Mouse (Mus musculus) urinary bladder, postnatal 4 days (tissue): ENCODE results near the gene Macc1.

Experiments
- DNase-seq, 2 experiments: peaks; one replicate each; pipeline ENCODE4 v3.0.0; 2021 to 2022; ENCODE audit warnings: low spot score in 2 of 2

Macc1 gene

DNA sequence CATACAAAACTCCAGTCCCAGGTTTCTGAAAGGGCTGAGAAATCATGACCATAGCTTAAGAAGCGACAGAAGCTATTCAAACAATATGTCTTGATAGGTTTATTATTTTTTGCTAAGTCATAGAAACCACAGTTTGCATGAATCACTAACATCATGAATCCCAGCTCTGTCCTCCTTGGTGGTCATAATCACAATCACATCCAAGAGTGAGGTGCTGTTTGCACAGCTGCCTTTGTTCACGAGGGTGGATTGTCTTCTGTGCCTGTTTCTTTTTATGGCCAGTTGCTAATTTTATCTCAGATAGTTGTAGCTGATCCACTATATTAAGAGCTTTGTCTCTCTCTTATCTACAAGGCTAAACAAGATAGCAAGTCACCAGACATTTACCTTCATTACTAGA lies 72.6 kb downstream of the Macc1 start:
- no peak for DNase-seq

DNA sequence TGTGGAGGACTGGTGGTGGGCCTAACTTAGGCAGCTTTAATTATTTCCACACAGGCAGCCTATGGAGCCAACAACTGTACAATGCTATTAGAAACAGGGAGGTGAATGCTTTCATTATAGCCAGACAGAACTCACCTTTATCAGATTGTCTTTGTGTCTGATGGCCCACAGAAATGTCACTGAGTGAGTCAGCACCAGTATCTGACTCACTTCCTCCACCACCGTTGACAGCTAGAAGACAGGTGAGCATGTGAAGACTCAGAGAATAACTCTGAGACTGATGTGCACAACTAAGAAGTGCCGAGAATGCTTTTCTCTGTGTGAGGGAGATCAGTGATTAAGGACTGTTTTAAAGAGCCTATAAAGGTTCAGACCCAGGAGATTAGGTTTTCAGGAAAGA lies 73.9 kb downstream of the Macc1 start:
- no peak for DNase-seq

DNA sequence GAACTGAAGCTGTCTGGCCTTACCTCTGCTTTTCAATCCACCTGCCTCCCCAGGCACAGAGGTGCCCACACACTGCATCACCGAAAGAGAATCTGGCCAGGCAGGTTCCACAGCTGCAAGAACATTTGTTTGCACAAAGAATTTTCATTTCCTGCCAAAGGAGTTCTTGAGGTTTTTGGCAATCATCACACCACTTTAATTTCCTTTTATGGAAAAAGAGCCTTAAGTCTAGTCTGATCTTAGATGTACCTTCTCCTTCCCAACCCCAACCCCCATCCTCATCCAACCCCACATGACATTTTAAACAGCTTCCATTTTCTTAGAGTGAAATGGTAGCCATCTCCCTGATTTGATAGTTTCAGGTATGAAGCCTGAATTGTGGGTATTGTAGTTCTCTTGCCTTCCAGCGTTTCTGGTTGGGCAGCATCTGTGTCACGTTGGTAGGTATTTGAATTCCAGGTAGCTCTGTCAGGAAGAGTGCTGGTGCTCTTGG lies 76.2 kb downstream of the Macc1 start:
- DNase-seq, result peak in 1 of 2 experiments; percentile 49

DNA sequence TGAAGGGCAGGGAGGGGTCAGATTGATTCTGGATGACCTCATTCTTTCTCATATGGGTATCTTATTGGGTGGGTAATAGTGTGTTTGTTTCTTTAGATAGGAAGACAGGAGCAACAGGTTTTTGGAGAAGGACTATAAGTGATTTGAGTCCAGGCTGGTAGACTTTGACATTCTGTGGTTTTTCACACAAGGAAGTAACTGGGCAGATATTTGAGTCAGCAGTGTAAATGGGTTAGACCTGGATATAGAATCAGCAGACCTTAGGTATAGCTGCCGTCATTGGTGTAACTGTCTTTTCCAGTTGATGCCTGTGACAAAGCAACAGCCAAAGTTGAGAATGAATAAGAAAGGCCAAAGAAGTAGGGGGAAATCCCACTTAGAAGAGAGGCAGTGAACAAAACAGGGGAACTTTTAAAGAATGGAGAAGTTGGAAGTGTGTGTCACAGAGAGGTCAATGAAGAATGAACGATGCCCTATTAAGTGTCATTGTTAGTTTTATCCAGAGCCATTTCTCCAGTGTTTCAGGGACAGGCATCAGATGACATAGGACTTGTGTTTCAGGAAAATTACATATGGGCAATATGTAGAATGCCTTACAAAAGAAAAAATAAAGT lies 84.1 kb downstream of the Macc1 start:
- no peak for DNase-seq

DNA sequence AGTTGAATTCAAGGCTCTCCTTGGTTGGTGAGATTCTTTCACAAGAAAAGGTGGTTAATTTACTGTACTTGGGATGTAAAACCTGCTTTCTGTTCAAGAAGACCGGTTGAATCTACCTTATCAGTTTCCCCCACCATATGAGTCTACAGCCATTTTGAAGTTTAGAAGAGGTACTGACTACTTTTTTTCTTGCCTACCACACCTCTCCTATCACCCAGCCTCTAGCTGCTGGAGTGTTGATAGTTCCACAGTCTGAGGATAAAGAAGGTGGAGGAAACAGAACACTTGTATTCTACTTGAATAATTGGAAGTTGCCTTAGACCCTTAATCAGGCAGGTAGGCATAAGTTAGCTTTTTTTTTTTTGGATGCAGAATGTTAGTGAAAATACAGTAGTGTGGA lies 88.2 kb downstream of the Macc1 start:
- no peak for DNase-seq

DNA sequence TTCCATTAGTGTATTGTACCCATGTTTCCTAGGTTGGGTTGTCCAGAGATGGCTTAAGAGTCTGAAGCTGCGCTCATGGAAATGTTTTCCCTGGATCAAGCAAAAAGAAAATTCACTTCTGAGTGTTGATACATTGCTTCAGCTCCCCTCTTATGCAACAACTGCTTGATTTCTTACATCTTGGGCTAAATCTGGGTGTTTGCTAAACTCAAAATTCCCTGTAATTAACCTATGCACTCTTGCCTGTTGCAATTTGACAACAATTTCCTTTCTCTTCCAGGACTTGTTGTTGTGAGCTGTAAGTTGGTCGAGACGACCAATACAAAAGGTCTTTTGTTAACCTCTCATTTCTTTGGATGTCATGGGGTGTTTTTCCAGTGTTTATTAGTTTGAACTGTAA lies 88.7 kb downstream of the Macc1 start:
- no peak for DNase-seq

DNA sequence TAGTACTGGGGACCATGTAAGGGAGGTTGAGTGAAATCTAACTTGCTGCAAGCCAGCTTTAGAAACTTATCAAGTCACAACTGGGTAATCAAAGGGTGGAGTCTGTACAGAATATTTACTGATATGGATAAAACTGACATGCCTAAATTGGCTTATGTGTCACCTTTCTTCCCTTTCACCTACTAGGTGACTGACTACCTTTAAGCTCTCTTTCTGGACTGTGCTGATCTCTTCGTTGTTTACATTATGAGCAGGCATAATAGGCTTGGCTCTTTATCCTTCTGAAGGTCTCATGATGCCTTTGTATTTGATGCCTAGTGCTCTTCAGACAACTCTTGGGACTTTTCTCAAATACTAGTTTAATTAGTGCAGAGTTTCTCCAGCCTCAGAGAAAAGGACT lies 90.7 kb downstream of the Macc1 start:
- DNase-seq, result no peak

DNA sequence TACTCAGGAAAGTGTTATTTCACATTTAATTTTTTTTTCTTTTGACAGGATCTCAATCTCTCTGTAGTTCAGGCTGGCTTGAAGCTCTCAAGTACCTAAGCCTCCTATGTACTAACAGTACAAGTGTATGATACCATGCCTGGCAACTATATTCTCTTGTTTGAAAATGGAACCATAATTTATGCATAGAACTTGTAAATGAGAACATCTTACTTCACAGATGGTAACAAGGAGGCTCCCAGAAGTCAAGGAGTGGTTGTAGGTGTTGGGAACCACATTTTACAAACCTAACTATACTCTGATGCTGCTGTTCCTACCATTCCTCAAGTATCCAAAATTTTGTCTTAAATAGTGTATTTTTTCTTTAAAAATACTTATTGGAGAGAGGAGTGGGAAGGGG lies 96.5 kb downstream of the Macc1 start:
- no peak for DNase-seq

DNA sequence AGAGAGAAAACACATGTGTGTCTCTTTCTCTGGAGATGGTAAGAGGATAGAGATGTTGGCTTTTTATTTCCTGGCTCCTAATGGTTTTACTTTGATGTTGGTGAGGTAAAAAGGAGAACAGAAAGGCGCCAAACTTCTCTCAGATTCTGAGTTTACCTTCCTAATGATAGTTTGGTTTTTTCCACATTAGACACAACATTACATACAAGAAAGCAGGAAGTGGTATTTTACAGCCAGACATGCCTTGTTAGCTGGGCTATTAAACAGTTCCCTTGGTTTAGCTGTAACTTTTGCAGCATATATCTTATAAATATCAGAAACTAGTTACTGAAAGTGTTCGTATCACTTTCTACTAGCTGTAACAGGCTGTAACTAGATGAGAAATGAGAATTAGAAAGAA lies 96.9 kb downstream of the Macc1 start:
- no peak for DNase-seq

DNA sequence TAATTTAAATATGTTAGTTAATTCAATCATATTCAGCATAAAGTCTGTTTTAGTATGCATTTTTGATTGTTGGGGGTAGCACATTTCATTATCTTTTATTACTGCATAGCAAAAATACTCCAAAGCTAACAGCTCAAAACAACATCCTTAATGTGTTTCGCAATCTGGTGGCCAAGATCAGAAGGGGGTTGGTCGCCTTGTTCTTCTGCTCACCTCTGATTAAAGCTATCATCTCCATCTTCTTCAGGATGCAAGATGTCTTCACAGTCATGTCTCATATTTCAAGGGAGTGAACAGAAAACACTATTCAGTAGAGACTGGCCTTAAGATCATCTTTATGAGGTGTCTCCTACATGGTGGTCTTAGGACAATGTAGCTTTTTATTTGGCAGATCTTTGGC lies 97.9 kb downstream of the Macc1 start:
- DNase-seq, result no peak

DNA sequence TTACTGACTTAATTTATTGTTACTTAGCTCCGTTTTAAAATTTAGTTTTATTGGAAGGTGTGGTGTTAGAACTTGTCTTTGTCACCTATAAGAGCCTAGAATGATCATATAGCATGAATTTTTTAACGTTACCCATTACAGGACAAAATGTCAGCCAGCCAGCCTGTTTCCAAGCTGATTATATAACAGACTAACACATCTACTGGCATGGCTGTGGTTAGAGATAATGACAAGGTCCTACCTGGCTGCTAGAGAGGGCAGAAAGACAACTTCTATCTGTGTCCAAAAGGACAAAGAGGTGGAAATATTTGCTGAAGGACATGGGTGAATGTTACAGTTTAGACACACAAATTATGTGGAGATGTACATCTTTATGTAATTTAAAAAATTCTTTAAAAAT lies 101.8 kb downstream of the Macc1 start:
- no peak for DNase-seq

DNA sequence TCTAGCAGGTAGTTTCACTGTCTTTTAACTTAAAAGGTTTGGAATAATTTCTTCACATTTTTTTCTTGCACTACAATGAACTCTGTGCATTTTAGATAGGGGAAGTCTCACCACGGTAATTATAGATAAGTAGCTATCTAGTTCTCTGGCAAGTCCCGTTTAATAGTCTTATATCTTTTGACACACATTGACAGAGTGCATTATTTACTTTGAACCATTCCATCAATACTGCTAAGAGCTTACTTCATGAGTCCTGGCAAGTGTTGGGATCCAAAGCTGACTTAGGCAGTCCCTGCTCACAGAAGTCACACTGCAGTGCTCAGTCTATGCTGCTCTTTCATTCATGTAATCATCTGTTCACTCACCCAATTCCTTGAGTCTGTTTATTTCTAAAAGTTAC lies 111.7 kb downstream of the Macc1 start:
- no peak for DNase-seq

DNA sequence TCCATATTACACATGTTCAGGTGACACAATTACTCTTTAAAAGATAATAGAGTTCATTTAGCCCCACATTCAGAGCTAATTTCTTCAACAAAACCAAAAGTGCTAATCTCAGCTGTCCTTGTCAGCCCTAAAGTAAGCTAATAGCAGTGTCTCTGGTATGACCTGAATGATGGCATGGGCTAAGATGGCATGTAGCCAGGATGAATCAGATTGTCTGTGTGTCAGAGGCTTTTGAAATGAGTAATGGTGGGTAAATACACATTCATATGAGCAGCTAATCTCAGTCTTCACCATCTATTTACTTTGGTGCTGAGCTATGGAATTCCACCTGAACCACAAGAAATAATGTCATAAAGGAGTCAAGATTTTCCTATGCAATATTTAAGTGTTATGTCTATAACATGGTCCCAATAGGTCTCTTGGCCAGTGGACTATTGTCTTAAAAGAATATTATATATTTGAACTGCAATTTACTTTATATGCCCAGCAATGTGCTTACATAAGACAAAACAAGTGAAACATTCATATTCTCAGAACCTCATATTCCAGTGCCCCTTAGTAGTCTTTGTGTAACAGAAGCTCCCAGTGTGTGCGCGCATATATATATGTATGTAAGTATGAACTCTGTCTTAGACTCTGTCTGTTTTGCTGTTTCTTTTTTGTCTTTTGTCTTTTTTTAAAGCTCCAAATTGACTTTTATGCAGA lies 112.3 kb downstream of the Macc1 start:
- DNase-seq, result no peak

DNA sequence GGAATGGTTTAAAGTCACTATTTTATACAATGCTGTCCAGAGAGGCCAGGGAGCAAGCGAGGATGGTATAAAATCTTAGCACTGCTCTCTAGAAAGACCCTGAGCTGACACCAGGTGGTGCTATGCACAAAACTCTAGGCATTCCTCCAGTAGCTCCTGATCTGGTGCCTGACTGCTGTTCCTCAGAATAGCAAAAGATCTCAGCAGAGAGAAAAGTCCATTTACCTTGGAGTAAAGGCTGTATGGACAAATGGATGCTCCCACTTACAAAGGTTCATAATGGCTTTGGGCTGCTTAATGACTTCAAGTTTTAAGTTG lies 112.8 kb downstream of the Macc1 start:
- DNase-seq, result no peak

DNA sequence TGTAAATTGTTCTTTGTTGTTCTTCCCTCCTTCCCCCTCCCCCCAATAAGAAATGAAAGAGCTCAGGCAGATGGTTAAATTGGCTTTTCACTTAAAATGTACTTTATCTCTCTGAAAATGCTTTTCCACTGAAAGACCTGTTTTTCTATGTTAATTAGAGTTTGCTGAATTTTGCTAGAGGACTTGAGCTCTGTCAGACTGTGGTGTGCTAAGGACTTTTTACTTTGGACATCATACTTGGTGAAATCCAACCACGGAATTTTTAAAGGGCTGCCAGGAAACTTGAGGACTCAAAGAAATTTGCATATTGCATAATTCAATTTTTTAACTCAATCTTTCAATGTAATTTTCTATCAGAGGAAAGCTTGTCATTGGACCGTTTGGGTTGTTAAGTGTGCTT lies 126.7 kb downstream of the Macc1 start:
- no peak for DNase-seq

DNA sequence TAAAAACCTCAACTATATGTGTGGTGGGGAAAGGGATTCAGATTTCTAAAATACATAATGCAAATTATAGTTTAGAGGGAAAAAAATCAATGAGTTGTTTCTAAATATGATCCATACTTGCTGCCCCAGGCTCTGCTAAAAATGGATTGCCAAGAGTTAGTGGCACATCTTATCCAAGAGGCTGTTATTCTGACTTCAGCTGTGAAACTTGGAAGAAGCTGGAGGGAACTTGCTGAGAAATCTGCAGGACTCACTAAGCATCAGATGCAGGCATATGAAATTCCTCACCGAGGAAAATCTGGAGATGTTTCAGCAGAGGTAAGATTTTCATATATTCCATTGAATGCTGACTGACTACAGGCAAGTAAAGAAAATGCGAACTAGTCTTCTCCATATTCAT lies 136.0 kb downstream of the Macc1 start:
- DNase-seq, result no peak

DNA sequence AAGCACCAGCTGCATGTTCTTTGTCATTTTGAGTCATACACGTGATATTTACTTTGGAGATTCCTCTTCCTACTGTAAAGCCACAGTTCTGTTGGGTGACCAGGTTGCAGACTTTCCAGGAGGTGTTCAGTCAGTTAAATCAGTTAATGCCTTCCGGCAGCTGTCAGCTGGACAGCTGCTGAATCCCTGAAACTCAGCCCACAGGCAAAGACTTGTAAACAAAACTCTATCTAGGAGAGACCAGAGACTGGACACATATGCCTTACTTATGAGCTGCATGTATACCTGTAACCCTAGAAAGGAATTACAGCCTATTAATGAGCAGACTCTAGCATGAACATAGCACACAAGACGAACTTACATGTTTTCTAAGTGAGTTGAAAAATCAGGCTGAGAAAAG lies 137.2 kb downstream of the Macc1 start:
- no peak for DNase-seq

DNA sequence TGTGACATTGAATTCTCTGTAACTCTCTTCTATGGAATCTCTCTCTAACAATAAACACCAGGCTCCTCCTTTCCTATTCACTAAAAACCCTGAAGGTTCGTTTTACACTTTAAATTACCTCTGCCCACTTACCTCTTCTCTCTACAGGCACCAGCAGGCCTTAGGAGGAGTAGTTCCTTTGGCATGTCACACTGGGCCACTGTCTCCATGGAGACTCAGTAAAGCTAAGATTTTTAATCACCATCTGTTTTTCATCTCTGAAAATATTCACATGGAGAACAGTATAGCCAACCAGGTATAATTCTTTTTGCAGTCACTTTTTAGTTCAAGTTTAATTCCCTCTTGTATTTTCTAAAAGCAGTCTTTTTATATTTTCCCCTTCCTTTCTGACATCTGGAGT lies 140.0 kb downstream of the Macc1 start:
- no peak for DNase-seq

DNA sequence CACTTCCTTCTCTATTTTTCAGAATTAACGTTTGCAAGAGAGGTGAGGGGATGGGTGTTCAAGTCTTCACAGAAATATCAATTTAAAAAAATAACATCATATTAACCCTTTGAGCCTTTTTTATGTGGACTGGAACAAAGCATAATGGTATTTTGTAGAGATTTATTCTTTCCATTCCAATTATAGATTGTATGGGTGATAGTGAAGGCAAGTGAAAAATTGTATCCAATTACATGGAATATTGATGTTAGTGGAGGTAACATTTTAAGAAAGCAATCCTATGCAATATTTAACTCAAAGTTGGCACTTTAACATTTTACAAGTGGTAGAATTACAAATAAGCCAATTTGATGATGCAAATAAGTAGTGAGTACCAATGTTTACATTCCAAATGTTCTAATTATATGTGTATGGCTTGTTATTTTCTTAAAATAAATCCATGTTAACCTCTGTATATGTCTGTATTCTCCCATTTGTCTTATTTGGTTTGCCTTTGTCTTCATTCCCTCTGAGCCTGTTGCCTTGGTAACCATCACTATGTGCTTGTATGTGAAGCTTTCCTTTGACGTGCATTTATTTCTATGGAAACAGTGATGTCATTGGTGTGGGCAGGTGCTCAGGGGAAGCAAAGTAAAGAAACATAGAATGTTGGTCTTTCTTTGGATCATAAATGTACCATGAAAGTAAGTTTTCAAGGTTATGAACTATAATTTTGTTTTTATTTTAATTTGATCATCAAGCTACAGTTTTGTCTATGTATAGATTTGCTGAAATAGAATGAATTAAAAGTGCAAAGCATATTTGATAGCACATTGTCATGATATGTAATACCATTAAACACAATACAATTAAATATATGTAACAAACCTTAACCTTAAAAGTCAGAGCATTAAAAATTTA lies 150.2 kb downstream of the Macc1 start:
- DNase-seq, result no peak

DNA sequence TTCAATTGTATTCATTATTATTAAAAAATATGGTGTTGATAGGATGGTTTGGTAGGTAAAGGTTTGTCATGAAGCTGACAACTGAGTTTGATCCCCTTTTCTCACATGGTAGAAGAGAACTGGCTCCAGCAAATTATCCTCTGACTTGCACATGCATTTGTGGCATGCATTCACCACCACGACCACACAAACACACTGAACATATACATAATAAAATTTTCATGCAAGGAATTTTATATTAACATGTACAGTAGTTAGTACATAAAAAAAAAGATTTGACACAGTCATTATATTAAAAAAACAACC lies 150.8 kb downstream of the Macc1 start:
- no peak for DNase-seq

DNA sequence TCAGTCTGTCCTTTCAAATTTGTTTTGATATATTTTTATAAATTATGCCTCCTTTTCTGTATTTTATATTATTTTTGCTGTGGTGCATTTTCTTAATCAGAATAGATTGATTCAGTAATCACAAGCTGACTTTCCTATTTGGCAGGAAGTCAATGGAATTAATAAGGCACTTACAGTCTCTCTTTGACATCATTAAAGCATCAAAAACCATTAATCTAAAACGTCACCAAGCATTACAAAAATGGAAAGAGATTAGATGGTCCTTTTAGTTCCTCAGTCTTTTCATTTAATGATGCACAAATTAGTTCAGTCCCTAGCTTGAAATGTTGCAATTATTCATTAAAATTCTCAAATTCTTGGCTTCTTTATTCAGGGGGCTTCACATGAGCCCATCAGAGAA lies 153.6 kb downstream of the Macc1 start:
- DNase-seq, result no peak

DNA sequence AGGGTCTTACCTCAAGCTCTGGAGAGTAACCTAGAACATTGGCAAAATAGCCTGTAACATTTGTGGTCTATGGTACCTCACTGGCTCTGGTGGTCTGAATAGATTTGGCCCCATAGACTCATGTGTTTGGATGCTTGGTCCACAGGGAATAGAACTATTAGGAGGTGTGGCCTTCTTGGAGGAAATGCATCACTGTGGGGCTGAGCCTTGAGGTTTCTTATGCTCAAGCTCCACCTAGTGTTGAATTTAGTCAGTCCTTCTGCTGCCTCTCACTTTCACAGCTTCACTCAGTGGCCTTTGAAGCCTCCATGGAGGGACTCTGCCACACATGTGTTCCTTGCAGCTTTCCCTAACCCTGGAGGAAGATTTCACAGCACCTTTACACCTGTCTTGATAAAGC lies 156.2 kb downstream of the Macc1 start:
- no peak for DNase-seq

DNA sequence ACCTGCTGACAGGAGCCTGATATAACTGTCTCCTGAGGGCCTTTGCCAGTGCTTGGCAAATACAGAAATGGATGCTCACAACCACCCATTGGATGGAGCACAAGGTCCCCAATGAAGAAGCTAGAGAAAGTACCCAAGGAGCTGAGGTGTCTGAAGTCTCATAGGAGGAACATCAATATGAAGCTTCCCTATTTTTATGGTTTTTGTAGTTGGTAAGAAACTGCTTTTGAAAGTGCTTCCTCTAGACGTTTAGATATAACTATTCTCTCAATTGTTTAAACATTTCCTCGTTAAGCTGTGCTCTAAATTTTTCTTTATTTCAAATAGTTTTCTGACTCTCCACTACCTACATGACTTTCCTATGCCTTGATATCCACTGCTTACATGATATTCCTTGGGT lies 169.2 kb downstream of the Macc1 start:
- DNase-seq, result no peak
